Mouse (Mus musculus): ENCODE results near the gene Ypel3. TPM values are rescaled to one million over a fixed set of nuclear protein-coding genes. Genes with fewer than 3 reads are reported as not detected.
"Not testable (repeated sequence)": the region's sequence is repeated elsewhere in the genome, so short reads cannot be mapped to it uniquely, and the experiment has no call there.

The Ypel3 gene
- 68.4 and 77.3 TPM in 2 replicates for polyA plus RNA-seq (2015; fragmentation: Nextera tagmentation; extraction: Ambion mirVana)

- WGBS (ENCODE audit: insufficient replicate concordance) = under 1% methylated on average over 36 of the region's 37 CpGs
- H3K4me1 ChIP-seq (replicated peaks) = peaks cover 69% of the 10 kb centered on the region
Observed at GRCm38 (mm10) chr7:126776598-126777057, at the start of gene Ypel3. Ypel3 (plus strand) TSS chr7:126776955.

GRCm38 (mm10) chr7:126730256-126730789 lies 46.4 kb upstream of the Ypel3 start:
- not testable (repeated sequence) for H3K4me3 ChIP-seq (replicated peaks); H3K27ac ChIP-seq; H3K9me3 ChIP-seq (replicated peaks); H3K9ac ChIP-seq; H3K4me2 ChIP-seq; H3K36me3 ChIP-seq; H3K4me1 ChIP-seq (replicated peaks); ATAC-seq (ENCODE audit: low read depth); H3K27me3 ChIP-seq; DNase-seq
- WGBS (ENCODE audit: insufficient replicate concordance) = 58% methylated on average over 4 of the region's 4 CpGs

More at GRCm38 (mm10) chr7:126776598-126777057, at the start of gene Ypel3:
- Histone ChIP-seq H3K27me3 (no peaks in the 10 kb centered on the region), H3K9ac (peak within 1 kb of the TSS; percentile 98), H3K27ac (peak within 1 kb of the TSS; percentile 94), H3K4me2 (peak within 1 kb of the TSS; percentile 95), H3K36me3 (peaks cover 16% of the 10 kb centered on the region), H3K4me3 (replicated peaks) (peak within 1 kb of the TSS; percentile 85), H3K9me3 (replicated peaks) (no peaks in the 10 kb centered on the region)
- ATAC-seq (ENCODE audit: low read depth) = peak; percentile 91
- DNase-seq = peak; percentile 94

GRCm38 (mm10) chr7:126736122-126736521 lies 40.6 kb upstream of the Ypel3 start:
- ATAC-seq (ENCODE audit: low read depth) = no peak
- no peak overlapping the region for H3K27ac ChIP-seq
- H3K27me3 ChIP-seq = no peaks in the 10 kb centered on the region
- no peaks in the 10 kb centered on the region; the same call in 1 of the 2 replicates for H3K4me1 ChIP-seq (replicated peaks)
- no peaks in the 10 kb centered on the region for H3K9me3 ChIP-seq (replicated peaks)
- no peak overlapping the region for H3K9ac ChIP-seq
- H3K36me3 ChIP-seq = no peaks in the 10 kb centered on the region
- no peak overlapping the region for H3K4me3 ChIP-seq (replicated peaks)
- WGBS (ENCODE audit: insufficient replicate concordance) = 68% methylated on average over 8 of the region's 8 CpGs
- no peak for DNase-seq
- no peak overlapping the region for H3K4me2 ChIP-seq

GRCm38 (mm10) chr7:126739551-126739950 lies 37.2 kb upstream of the Ypel3 start:
- WGBS (ENCODE audit: insufficient replicate concordance) = 78% methylated on average over 17 of the region's 17 CpGs
- Histone ChIP-seq H3K9ac (no peak overlapping the region), H3K27ac (no peak overlapping the region), H3K27me3 (no peaks in the 10 kb centered on the region), H3K4me2 (no peak overlapping the region), H3K9me3 (replicated peaks) (no peaks in the 10 kb centered on the region), H3K36me3 (no peaks in the 10 kb centered on the region), H3K4me1 (replicated peaks) (peaks cover under 1% of the 10 kb centered on the region; the same call in 1 of the 2 replicates), H3K4me3 (replicated peaks) (no peak overlapping the region)
- DNase-seq = no peak
- ATAC-seq (ENCODE audit: low read depth) = no peak

- ATAC-seq (ENCODE audit: low read depth) = no peak
- no peaks in the 10 kb centered on the region for H3K27me3 ChIP-seq
- 73% methylated on average over 13 of the region's 13 CpGs for WGBS (ENCODE audit: insufficient replicate concordance)
- H3K4me2 ChIP-seq = no peak overlapping the region
- no peak overlapping the region for H3K9ac ChIP-seq
- H3K4me3 ChIP-seq (replicated peaks) = no peak overlapping the region
- no peaks in the 10 kb centered on the region for H3K36me3 ChIP-seq
- no peaks in the 10 kb centered on the region for H3K9me3 ChIP-seq (replicated peaks)
- DNase-seq = no peak
- H3K4me1 ChIP-seq (replicated peaks) = peaks cover 2% of the 10 kb centered on the region; the same call in 1 of the 2 replicates
- no peak overlapping the region for H3K27ac ChIP-seq
Observed at GRCm38 (mm10) chr7:126740132-126740735, 36.5 kb upstream of the Ypel3 start.

- Histone ChIP-seq H3K27me3 (no peaks in the 10 kb centered on the region), H3K36me3 (no peaks in the 10 kb centered on the region), H3K4me3 (replicated peaks) (no peak overlapping the region), H3K9me3 (replicated peaks) (no peaks in the 10 kb centered on the region), H3K9ac (no peak overlapping the region), H3K4me1 (replicated peaks) (peaks cover 5% of the 10 kb centered on the region), H3K27ac (no peak overlapping the region; the same call in 1 of the 2 replicates), H3K4me2 (no peak overlapping the region)
- WGBS (ENCODE audit: insufficient replicate concordance) = 61% methylated on average over 5 of the region's 5 CpGs
- no peak for ATAC-seq (ENCODE audit: low read depth)
- DNase-seq = no peak
Observed at GRCm38 (mm10) chr7:126740977-126741376, 35.8 kb upstream of the Ypel3 start.

- Histone ChIP-seq H3K27me3 (no peaks in the 10 kb centered on the region), H3K9me3 (replicated peaks) (no peaks in the 10 kb centered on the region), H3K4me1 (replicated peaks) (peaks cover 6% of the 10 kb centered on the region), H3K27ac (no peak overlapping the region), H3K4me3 (replicated peaks) (no peak overlapping the region), H3K4me2 (no peak overlapping the region), H3K36me3 (no peaks in the 10 kb centered on the region), H3K9ac (no peak overlapping the region)
- DNase-seq = no peak
- 76% methylated on average over 5 of the region's 5 CpGs for WGBS (ENCODE audit: insufficient replicate concordance)
- ATAC-seq (ENCODE audit: low read depth) = peak; percentile 37; the same call in 1 of the 2 replicates
Observed at GRCm38 (mm10) chr7:126741452-126741851, 35.3 kb upstream of the Ypel3 start.

- no peaks in the 10 kb centered on the region for H3K9me3 ChIP-seq (replicated peaks)
- no peak for DNase-seq
- no peak overlapping the region for H3K4me3 ChIP-seq (replicated peaks)
- H3K27me3 ChIP-seq = no peaks in the 10 kb centered on the region
- H3K9ac ChIP-seq = no peak overlapping the region
- no peak overlapping the region for H3K4me2 ChIP-seq
- H3K4me1 ChIP-seq (replicated peaks) = peaks cover 9% of the 10 kb centered on the region
- 80% methylated on average over 13 of the region's 13 CpGs for WGBS (ENCODE audit: insufficient replicate concordance)
- H3K36me3 ChIP-seq = no peaks in the 10 kb centered on the region
- H3K27ac ChIP-seq = no peak overlapping the region
- no peak for ATAC-seq (ENCODE audit: low read depth)
Observed at GRCm38 (mm10) chr7:126741964-126742482, 34.7 kb upstream of the Ypel3 start.

GRCm38 (mm10) chr7:126746066-126746465 lies 30.7 kb upstream of the Ypel3 start:
- DNase-seq (no peak), ATAC-seq (ENCODE audit: low read depth) (peak; percentile 30; the same call in 1 of the 2 replicates)
- peak overlapping the region; percentile 76 for H3K27ac ChIP-seq
- H3K36me3 ChIP-seq = no peaks in the 10 kb centered on the region
- H3K4me2 ChIP-seq = peak overlapping the region; percentile 32
- peak overlapping the region; percentile 50 for H3K9ac ChIP-seq
- no peaks in the 10 kb centered on the region for H3K9me3 ChIP-seq (replicated peaks)
- H3K4me3 ChIP-seq (replicated peaks) = peak overlapping the region; percentile 35
- no peaks in the 10 kb centered on the region for H3K27me3 ChIP-seq
- 33% methylated on average over 12 of the region's 12 CpGs for WGBS (ENCODE audit: insufficient replicate concordance)
- peaks cover 23% of the 10 kb centered on the region for H3K4me1 ChIP-seq (replicated peaks)

GRCm38 (mm10) chr7:126746798-126747197 lies 30.0 kb upstream of the Ypel3 start:
- Histone ChIP-seq H3K4me3 (replicated peaks) (peak overlapping the region; percentile 35), H3K27ac (peak overlapping the region; percentile 76), H3K36me3 (no peaks in the 10 kb centered on the region), H3K9me3 (replicated peaks) (no peaks in the 10 kb centered on the region), H3K4me1 (replicated peaks) (peaks cover 23% of the 10 kb centered on the region), H3K9ac (0 out of 2 replicates have a peak overlapping the region, but pooled peaks have one; percentile 50), H3K27me3 (no peaks in the 10 kb centered on the region), H3K4me2 (peak overlapping the region; percentile 32)
- 14% methylated on average over 6 of the region's 6 CpGs for WGBS (ENCODE audit: insufficient replicate concordance)
- no peak for DNase-seq
- ATAC-seq (ENCODE audit: low read depth) = peak; percentile 69

GRCm38 (mm10) chr7:126748824-126749223 lies 27.9 kb upstream of the Ypel3 start:
- Histone ChIP-seq H3K36me3 (no peaks in the 10 kb centered on the region), H3K4me3 (replicated peaks) (no peak overlapping the region), H3K4me1 (replicated peaks) (peaks cover 23% of the 10 kb centered on the region), H3K27me3 (no peaks in the 10 kb centered on the region), H3K9me3 (replicated peaks) (no peaks in the 10 kb centered on the region), H3K27ac (peak overlapping the region; percentile 43), H3K9ac (no peak overlapping the region), H3K4me2 (no peak overlapping the region)
- no peak for ATAC-seq (ENCODE audit: low read depth)
- no peak for DNase-seq
- WGBS (ENCODE audit: insufficient replicate concordance) = 69% methylated on average over 7 of the region's 7 CpGs

Measured in liver, embryonic 13.5 days (tissue).